Mouse (Mus musculus): ENCODE results near the gene Kdm5c. TPM values are rescaled to one million over a fixed set of nuclear protein-coding genes. Genes with fewer than 3 reads are reported as not detected.

Kdm5c gene
- total and polyA plus RNA-seq, 3 experiments, result 21.6 to 59.3 (median 45.2) TPM

- dilution Hi-C loops (cut with MboI; ENCODE audit: extremely low pct_ligation_motif_present, extremely low pct_unique_long_range_greater_than_20kb, low sequenced_read_pairs), result no loop called here
Measured at GRCm38 (mm10) chrX:152191266-152191665, 41.6 kb upstream of the Kdm5c start.

GRCm38 (mm10) chrX:152197814-152198648 is 34.8 kb upstream of the Kdm5c start:
- dilution Hi-C loops (cut with MboI; ENCODE audit: extremely low pct_ligation_motif_present, extremely low pct_unique_long_range_greater_than_20kb, low sequenced_read_pairs), result no loop called here
- Histone ChIP-seq H3K27ac (ENCODE audit: insufficient read depth, low read depth) (no peak overlapping the region), H3K4me1 (ENCODE audit: control insufficient read depth in 1 of 2, insufficient read depth in 2 of 2) (peaks cover 2 to 5% of the 10 kb centered on the region in 2 experiments; a peak in 3 of 4 replicates), H3K4me3 (replicated peaks in 1 of 3; ENCODE audit: low read depth in 2 of 3, low read length in 2 of 3, poor library complexity in 1 of 3) (no peak overlapping the region), H3K27me3 (replicated peaks) (no peaks in the 10 kb centered on the region), H3K9me3 (replicated peaks; ENCODE audit: low read length) (no peaks in the 10 kb centered on the region), H3K9ac (ENCODE audit: insufficient read depth, low read depth) (no peak overlapping the region), H3K79me2 (replicated peaks; ENCODE audit: control insufficient read depth, extremely low read depth, insufficient read depth, poor library complexity, severe bottlenecking) (no peaks in the 10 kb centered on the region), H3K36me3 (replicated peaks in 1 of 2; ENCODE audit: control insufficient read depth in 1 of 2, insufficient read depth in 1 of 2, low read length in 1 of 2) (no peaks in the 10 kb centered on the region), H3K4me2 (ENCODE audit: insufficient read depth, low read depth, poor library complexity, severe bottlenecking) (no peak overlapping the region)
- in situ Hi-C loops (cut with MboI; ENCODE audit: low pct_ligation_motif_present, low pct_unique_long_range_greater_than_20kb, low sequenced_read_pairs), result no loop called here
- TF ChIP-seq MAX (IDR thresholded peaks at IDR 0.05; ENCODE audit: low read length), result no peak
- no peak for TF ChIP-seq UBTF (IDR thresholded peaks at IDR 0.05; ENCODE audit: low read depth, low read length)
- no peak for TF ChIP-seq USF2 (conservative IDR thresholded peaks at IDR 0.05; ENCODE audit: low read depth, low read length)
- no peak for TF ChIP-seq MAZ (IDR thresholded peaks at IDR 0.05; ENCODE audit: low read depth, low read length)
- TF ChIP-seq ETS1 (conservative IDR thresholded peaks at IDR 0.05; ENCODE audit: low read depth, low read length), result no peak
- no peak for TF ChIP-seq BHLHE40 (IDR thresholded peaks at IDR 0.05; ENCODE audit: low read depth, low read length)
- TF ChIP-seq JUND (conservative IDR thresholded peaks at IDR 0.05; ENCODE audit: low read depth, low read length), result no peak
- TF ChIP-seq CHD1 (IDR thresholded peaks at IDR 0.05; ENCODE audit: low read depth, low read length), result no peak
- no peak for TF ChIP-seq E2F4 (IDR thresholded peaks at IDR 0.05; ENCODE audit: insufficient replicate concordance, low read depth, low read length)
- TF ChIP-seq EP300 (IDR thresholded peaks at IDR 0.05; ENCODE audit: low read length), result no peak
- no peak for TF ChIP-seq ZC3H11A (IDR thresholded peaks at IDR 0.05; ENCODE audit: low read depth, low read length)
- no peak for TF ChIP-seq RAD21 (IDR thresholded peaks at IDR 0.05; ENCODE audit: low read depth, low read length)
- TF ChIP-seq RCOR1 (conservative IDR thresholded peaks at IDR 0.05; ENCODE audit: low read depth, low read length), result no peak
- DNase-seq (ENCODE audit: extremely low read depth), result no peak

More at GRCm38 (mm10) chrX:152191266-152191665, 41.6 kb upstream of the Kdm5c start:
- H3K79me2 ChIP-seq (replicated peaks; ENCODE audit: control insufficient read depth, extremely low read depth, insufficient read depth, poor library complexity, severe bottlenecking), result no peaks in the 10 kb centered on the region
- H3K27me3 ChIP-seq (replicated peaks), result no peaks in the 10 kb centered on the region
- no peaks in the 10 kb centered on the region for H3K4me1 ChIP-seq (ENCODE audit: control insufficient read depth in 1 of 2, insufficient read depth in 2 of 2)
- no peaks in the 10 kb centered on the region for H3K36me3 ChIP-seq (replicated peaks in 1 of 2; ENCODE audit: control insufficient read depth in 1 of 2, insufficient read depth in 1 of 2, low read length in 1 of 2)
- no peaks in the 10 kb centered on the region for H3K9me3 ChIP-seq (replicated peaks; ENCODE audit: low read length)
- in situ Hi-C loops (cut with MboI; ENCODE audit: low pct_ligation_motif_present, low pct_unique_long_range_greater_than_20kb, low sequenced_read_pairs), result no loop called here
- no peak overlapping the region for H3K27ac ChIP-seq (ENCODE audit: insufficient read depth, low read depth)
- no peak for TF ChIP-seq EP300 (IDR thresholded peaks at IDR 0.05; ENCODE audit: low read length)
- no peak for TF ChIP-seq RCOR1 (conservative IDR thresholded peaks at IDR 0.05; ENCODE audit: low read depth, low read length)
- no peak for TF ChIP-seq ETS1 (conservative IDR thresholded peaks at IDR 0.05; ENCODE audit: low read depth, low read length)
- no peak for TF ChIP-seq NRF1 (IDR thresholded peaks at IDR 0.05; ENCODE audit: low read depth, low read length)
- no peak for TF ChIP-seq BHLHE40 (IDR thresholded peaks at IDR 0.05; ENCODE audit: low read depth, low read length)
- TF ChIP-seq ZKSCAN1 (IDR thresholded peaks at IDR 0.05; ENCODE audit: borderline replicate concordance, low read depth, low read length), result no peak
- TF ChIP-seq RAD21 (IDR thresholded peaks at IDR 0.05; ENCODE audit: low read depth, low read length), result no peak
- no peak for TF ChIP-seq POLR2AphosphoS2 (IDR thresholded peaks at IDR 0.05; ENCODE audit: low read depth, low read length)
- TF ChIP-seq MAX (IDR thresholded peaks at IDR 0.05; ENCODE audit: low read length), result no peak
- no peak overlapping the region for H3K9ac ChIP-seq (ENCODE audit: insufficient read depth, low read depth)
- H3K4me3 ChIP-seq (replicated peaks in 1 of 3; ENCODE audit: low read depth in 2 of 3, low read length in 2 of 3, poor library complexity in 1 of 3), result no peak overlapping the region
- H3K4me2 ChIP-seq (ENCODE audit: insufficient read depth, low read depth, poor library complexity, severe bottlenecking), result no peak overlapping the region
- DNase-seq (ENCODE audit: extremely low read depth), result no peak
